Mouse (Mus musculus) forebrain, postnatal 0 days (tissue): ENCODE measurements around the gene Ocln. TPM values are rescaled to one million over a fixed set of nuclear protein-coding genes. Genes with fewer than 3 reads are reported as not detected.
A peak's percentile ranks its signal among the peaks of the same experiment; 100 is the strongest.

Experiments used
- ATAC-seq: fragments of 200-750 bp; cut with Nextera tagmentation; 2 replicates; pipeline ENCODE4 v1.8.0; 2017; ENCODE audit warnings: mild to moderate bottlenecking, moderate library complexity
- DNase-seq: peaks from one replicate; pipeline ENCODE4 v3.0.0-alpha.2; 2015
- H3K27ac ChIP-seq: fragments of 300-500 bp; sonication (generic); 2 replicates; pipeline ENCODE4 v1.5.1; 2014; ENCODE audit warnings: low read depth, mild to moderate bottlenecking, antibody characterized with exemption, low read length, moderate library complexity, mixed read lengths
- H3K27me3 ChIP-seq: fragments of 300-500 bp; sonication (generic); 2 replicates; pipeline ENCODE4 v1.6.1; 2014; ENCODE audit warnings: mild to moderate bottlenecking, low read length, mixed read lengths; ENCODE audit not compliant: insufficient read depth
- H3K36me3 ChIP-seq: fragments of 300-500 bp; sonication (generic); 2 replicates; pipeline ENCODE4 v1.6.1; 2014; ENCODE audit warnings: mild to moderate bottlenecking, moderate library complexity; ENCODE audit not compliant: insufficient read depth
- H3K4me1 ChIP-seq: fragments of 300-500 bp; sonication (generic); 2 replicates; pipeline ENCODE4 v1.6.1; 2014; ENCODE audit warnings: antibody characterized with exemption; ENCODE audit not compliant: insufficient read depth
- H3K4me2 ChIP-seq: fragments of 300-500 bp; sonication (generic); 2 replicates; pipeline ENCODE4 v1.6.1; 2014; ENCODE audit warnings: low read depth, mild to moderate bottlenecking, moderate library complexity
- H3K4me3 ChIP-seq: fragments of 300-500 bp; sonication (generic); 2 replicates; pipeline ENCODE4 v1.5.1; 2014; ENCODE audit warnings: low read depth, low read length, mixed read lengths
- H3K9ac ChIP-seq: fragments of 300-500 bp; sonication (generic); 2 replicates; pipeline ENCODE4 v1.6.1; 2014; ENCODE audit warnings: mild to moderate bottlenecking
- H3K9me3 ChIP-seq: fragments of 300-500 bp; sonication (generic); 2 replicates; pipeline ENCODE4 v1.6.1; 2016; ENCODE audit warnings: low read length
- CTCF ChIP-seq: sonication (generic); IDR thresholded peaks from 2 replicates; pipeline ENCODE4 v1.5.1; 2016; ENCODE audit warnings: antibody characterized with exemption, control low read depth, low read depth
- WGBS: fragments of 180-500 bp; shearing (Covaris S2); extraction: QIAGEN DNeasy Blood & Tissue Kit; methylation state at CpG from one replicate; pipeline ENCODE4 v1.1.7; 2014; 5-methylcytosine and 5-hydroxymethylcytosine counted together
- polyA plus RNA-seq: library from polyadenylated mRNA; unstranded; fragments of >200 nt; fragmentation: Nextera tagmentation; extraction: Ambion mirVana; gene quantifications from 2 replicates; pipeline ENCODE4 v1.2.1, GENCODE M21; 2015
- total RNA-seq: library from RNA; depleted of rRNA; stranded (reverse); fragments of >200 nt; gene quantifications from 2 replicates; pipeline ENCODE4 v1.2.3, GENCODE M21; 2014

Gene Ocln
- total and polyA plus RNA-seq, 2 experiments from 2014 or later = 11.7 to 15.8 TPM

- Histone ChIP-seq H3K4me2 (no peak overlapping the region), H3K9ac (no peak overlapping the region), H3K27ac (no peak overlapping the region), H3K27me3 (no peaks in the 10 kb centered on the region), H3K36me3 (no peaks in the 10 kb centered on the region), H3K4me3 (no peak overlapping the region), H3K9me3 (no peaks in the 10 kb centered on the region), H3K4me1 (peaks cover 3% of the 10 kb centered on the region; the same call in 1 of the 2 replicates)
- ATAC-seq = no peak
- no peak for DNase-seq
- no peak for TF ChIP-seq CTCF
- WGBS = 97% methylated on average over 2 of the region's 2 CpGs
Measured at GRCm38 (mm10) chr13:100523698-100524097, 28.8 kb downstream of the Ocln start.

- H3K36me3 ChIP-seq = no peaks in the 10 kb centered on the region
- H3K4me3 ChIP-seq = no peak overlapping the region
- H3K4me1 ChIP-seq = peaks cover 3% of the 10 kb centered on the region; the same call in 1 of the 2 replicates
- H3K9me3 ChIP-seq = no peaks in the 10 kb centered on the region
- H3K4me2 ChIP-seq = no peak overlapping the region
- ATAC-seq (no peak), DNase-seq (no peak)
- no peak for TF ChIP-seq CTCF
- H3K27ac ChIP-seq = no peak overlapping the region
- 87% methylated on average over 9 of the region's 9 CpGs for WGBS
- no peaks in the 10 kb centered on the region for H3K27me3 ChIP-seq
- no peak overlapping the region for H3K9ac ChIP-seq
Measured at GRCm38 (mm10) chr13:100521724-100522591, 30.6 kb downstream of the Ocln start.

- no peak for TF ChIP-seq CTCF
- Histone ChIP-seq H3K4me1 (no peaks in the 10 kb centered on the region), H3K27ac (no peak overlapping the region), H3K9me3 (no peaks in the 10 kb centered on the region), H3K27me3 (no peaks in the 10 kb centered on the region), H3K4me2 (no peak overlapping the region), H3K9ac (no peak overlapping the region), H3K4me3 (no peak overlapping the region), H3K36me3 (no peaks in the 10 kb centered on the region)
- ATAC-seq = no peak
- 83% methylated on average over 2 of the region's 2 CpGs for WGBS
- DNase-seq = no peak
Measured at GRCm38 (mm10) chr13:100519162-100519561, 33.4 kb downstream of the Ocln start.

- no peak overlapping the region for H3K27ac ChIP-seq
- H3K36me3 ChIP-seq = no peaks in the 10 kb centered on the region
- no peaks in the 10 kb centered on the region for H3K27me3 ChIP-seq
- no peaks in the 10 kb centered on the region for H3K4me1 ChIP-seq
- no peak for ATAC-seq
- no peaks in the 10 kb centered on the region for H3K9me3 ChIP-seq
- no peak overlapping the region for H3K9ac ChIP-seq
- H3K4me2 ChIP-seq = no peak overlapping the region
- no peak overlapping the region for H3K4me3 ChIP-seq
- TF ChIP-seq CTCF = no peak
- 91% methylated on average over 6 of the region's 6 CpGs for WGBS
- DNase-seq = no peak
Measured at GRCm38 (mm10) chr13:100518191-100518590, 34.3 kb downstream of the Ocln start.

- no peak for ATAC-seq
- 92% methylated on average over 6 of the region's 6 CpGs for WGBS
- H3K9ac ChIP-seq = no peak overlapping the region
Measured at GRCm38 (mm10) chr13:100517652-100518153, 34.8 kb downstream of the Ocln start.

GRCm38 (mm10) chr13:100516213-100517105 lies 36.1 kb downstream of the Ocln start:
- ATAC-seq (peak; percentile 43), DNase-seq (peak; percentile 36)
- Histone ChIP-seq H3K9ac (no peak overlapping the region), H3K9me3 (no peaks in the 10 kb centered on the region), H3K4me1 (no peaks in the 10 kb centered on the region), H3K4me2 (no peak overlapping the region), H3K36me3 (no peaks in the 10 kb centered on the region), H3K27ac (peak overlapping the region; percentile 54; the same call in 1 of the 2 replicates), H3K27me3 (no peaks in the 10 kb centered on the region), H3K4me3 (no peak overlapping the region)
- no peak for TF ChIP-seq CTCF
- 34% methylated on average over 12 of the region's 12 CpGs for WGBS

More at GRCm38 (mm10) chr13:100517652-100518153, 34.8 kb downstream of the Ocln start:
- no peak for TF ChIP-seq CTCF
- H3K9me3 ChIP-seq = no peaks in the 10 kb centered on the region
- no peak overlapping the region for H3K27ac ChIP-seq
- no peak overlapping the region for H3K4me2 ChIP-seq
- H3K36me3 ChIP-seq = no peaks in the 10 kb centered on the region
- no peak overlapping the region for H3K4me3 ChIP-seq
- H3K4me1 ChIP-seq = no peaks in the 10 kb centered on the region
- DNase-seq = no peak
- no peaks in the 10 kb centered on the region for H3K27me3 ChIP-seq
